Mouse (Mus musculus) bone marrow macrophage, adult 2 months (primary cell): ENCODE data around the gene Hfe2.

ENCODE experiments used
- CTCF ChIP-seq: IDR thresholded peaks from 2 replicates; pipeline ENCODE4 v1.5.1; 2012; ENCODE audit warnings: low read depth, mild to moderate bottlenecking, low read length, moderate library complexity
- POLR2A ChIP-seq: IDR thresholded peaks from 2 replicates; pipeline ENCODE4 v1.6.1; 2012; ENCODE audit warnings: mild to moderate bottlenecking, low read depth, low read length, borderline replicate concordance

DNA sequence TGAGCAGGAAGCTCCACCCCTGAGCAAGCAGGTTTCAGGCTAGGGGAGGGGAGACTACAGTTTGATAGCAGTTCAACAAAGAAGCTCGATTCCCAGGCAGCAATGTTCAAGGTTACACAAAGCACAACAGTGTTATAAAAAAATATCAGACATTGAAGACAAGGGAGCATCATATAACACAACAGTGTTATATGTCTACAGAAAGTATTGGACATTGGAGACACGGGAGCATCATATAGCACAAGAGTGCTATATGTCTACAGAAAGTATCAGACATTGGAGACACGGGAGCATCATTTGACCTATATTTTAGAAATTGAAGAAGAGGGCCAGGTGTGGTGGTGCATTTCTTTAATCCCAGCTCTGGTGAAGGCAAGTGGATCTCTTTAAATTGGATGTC, 47.9 kb upstream of the Hfe2 start:
- TF ChIP-seq POLR2A, result no peak
- no peak for TF ChIP-seq CTCF
